Mouse (Mus musculus): Measurements from ENCODE around the gene Tff1. TPM values are rescaled to one million over a fixed set of nuclear protein-coding genes. Genes with fewer than 3 reads are reported as not detected.

The Tff1 gene
- 1.1 and 2.2 TPM in 2 replicates for total RNA-seq (2012; rRNA removed)
- total RNA-seq (2014; rRNA removed), result 0.54 and 1.6 TPM in 2 replicates
- 0.44 TPM in 1 of 2 replicates, not detected in the other for polyA plus RNA-seq (2012; ENCODE audit: insufficient read length, low read depth)

- peaks cover 24% of the 10 kb centered on the region for H3K27me3 ChIP-seq (replicated peaks)
- dilution Hi-C loops (cut with MboI; ENCODE audit: extremely low pct_ligation_motif_present, extremely low pct_unique_long_range_greater_than_20kb, low sequenced_read_pairs) (no loop called here), in situ Hi-C loops (cut with MboI; ENCODE audit: low pct_ligation_motif_present, low pct_unique_long_range_greater_than_20kb, low sequenced_read_pairs) (no loop called here)
- H3K9me3 ChIP-seq (replicated peaks; ENCODE audit: low read length), result no peaks in the 10 kb centered on the region
- no peaks in the 10 kb centered on the region for H3K79me2 ChIP-seq (replicated peaks; ENCODE audit: control insufficient read depth, extremely low read depth, insufficient read depth, poor library complexity, severe bottlenecking)
- H3K4me2 ChIP-seq (ENCODE audit: insufficient read depth, low read depth, poor library complexity, severe bottlenecking), result peak within 1 kb of the TSS; percentile 37; the same call in 1 of the 2 replicates
- peaks cover 37 to 62% of the 10 kb centered on the region in 2 experiments for H3K4me1 ChIP-seq (ENCODE audit: control insufficient read depth in 1 of 2, insufficient read depth in 2 of 2)
- H3K27ac ChIP-seq (ENCODE audit: insufficient read depth, low read depth), result no peak within 1 kb of the TSS
- TF ChIP-seq TBP (conservative IDR thresholded peaks at IDR 0.05; ENCODE audit: low read depth, low read length), result no peak
- TF ChIP-seq MAX (IDR thresholded peaks at IDR 0.05; ENCODE audit: low read length), result no peak
- peak; percentile 75; the same call in 1 of the 2 replicates for TF ChIP-seq MEF2A (IDR thresholded peaks at IDR 0.05; ENCODE audit: borderline replicate concordance, low read depth, low read length)
- TF ChIP-seq IRF4 (IDR thresholded peaks at IDR 0.05; ENCODE audit: low read depth, low read length), result peak; percentile 99
- TF ChIP-seq TCF12 (IDR thresholded peaks at IDR 0.05; ENCODE audit: low read depth, low read length), result peak; percentile 68; the same call in 1 of the 2 replicates
- TF ChIP-seq PAX5 (IDR thresholded peaks at IDR 0.05; ENCODE audit: low read length), result no peak
- no peak for TF ChIP-seq E2F4 (IDR thresholded peaks at IDR 0.05; ENCODE audit: insufficient replicate concordance, low read depth, low read length)
- TF ChIP-seq EP300 (IDR thresholded peaks at IDR 0.05; ENCODE audit: low read length), result peak; percentile 92
- 0 out of 2 replicates have a peak, but pooled peaks have one; percentile 33 for TF ChIP-seq MAFK (IDR thresholded peaks at IDR 0.05; ENCODE audit: insufficient replicate concordance, low read length)
- TF ChIP-seq MYC (IDR thresholded peaks at IDR 0.05; ENCODE audit: low read depth, low read length), result peak; percentile 17; the same call in 1 of the 2 replicates
- no peak for TF ChIP-seq CHD2 (IDR thresholded peaks at IDR 0.05; ENCODE audit: low read length)
- no peak for TF ChIP-seq ZNF384 (IDR thresholded peaks at IDR 0.05; ENCODE audit: low read depth, low read length)
- no peak for TF ChIP-seq POLR2A (IDR thresholded peaks at IDR 0.05; ENCODE audit: low read depth, low read length)
- TF ChIP-seq ZC3H11A (IDR thresholded peaks at IDR 0.05; ENCODE audit: low read depth, low read length), result no peak
- peak; percentile 88 for TF ChIP-seq JUND (conservative IDR thresholded peaks at IDR 0.05; ENCODE audit: low read depth, low read length)
- 0 out of 2 replicates have a peak, but pooled peaks have one; percentile 36 for TF ChIP-seq MAZ (IDR thresholded peaks at IDR 0.05; ENCODE audit: low read depth, low read length)
- no peak for TF ChIP-seq NELFE (IDR thresholded peaks at IDR 0.05; ENCODE audit: low read depth, low read length)
- TF ChIP-seq ZKSCAN1 (IDR thresholded peaks at IDR 0.05; ENCODE audit: borderline replicate concordance, low read depth, low read length), result no peak
- no peak for TF ChIP-seq NRF1 (IDR thresholded peaks at IDR 0.05; ENCODE audit: low read depth, low read length)
- no peak for TF ChIP-seq SMC3 (IDR thresholded peaks at IDR 0.05; ENCODE audit: low read depth, low read length)
- no peak for TF ChIP-seq ELF1 (IDR thresholded peaks at IDR 0.05; ENCODE audit: low read depth, low read length)
- TF ChIP-seq KAT2A (IDR thresholded peaks at IDR 0.05; ENCODE audit: insufficient replicate concordance, low read length), result no peak
- TF ChIP-seq HCFC1 (IDR thresholded peaks at IDR 0.05; ENCODE audit: low read depth, low read length), result no peak
- peak; percentile 56 for TF ChIP-seq SIN3A (IDR thresholded peaks at IDR 0.05; ENCODE audit: low read length)
- no peak for TF ChIP-seq UBTF (IDR thresholded peaks at IDR 0.05; ENCODE audit: low read depth, low read length)
- 0 out of 2 replicates have a peak, but pooled peaks have one; percentile 33 for TF ChIP-seq RCOR1 (conservative IDR thresholded peaks at IDR 0.05; ENCODE audit: low read depth, low read length)
- no peak for TF ChIP-seq ZMIZ1 (IDR thresholded peaks at IDR 0.05; ENCODE audit: low read depth, low read length)
- TF ChIP-seq CHD1 (IDR thresholded peaks at IDR 0.05; ENCODE audit: low read depth, low read length), result no peak
- TF ChIP-seq MXI1 (IDR thresholded peaks at IDR 0.05; ENCODE audit: low read depth, low read length), result no peak
- peak; percentile 81 for TF ChIP-seq BHLHE40 (IDR thresholded peaks at IDR 0.05; ENCODE audit: low read depth, low read length)
- TF ChIP-seq ETS1 (conservative IDR thresholded peaks at IDR 0.05; ENCODE audit: low read depth, low read length), result peak; percentile 97
- TF ChIP-seq RAD21 (IDR thresholded peaks at IDR 0.05; ENCODE audit: low read depth, low read length), result no peak
- no peak for TF ChIP-seq USF1 (IDR thresholded peaks at IDR 0.05; ENCODE audit: low read depth, low read length)
- no peak for TF ChIP-seq POLR2AphosphoS2 (IDR thresholded peaks at IDR 0.05; ENCODE audit: low read depth, low read length)
- TF ChIP-seq CTCF (conservative IDR thresholded peaks at IDR 0.05 in 1 of 2, IDR thresholded peaks at IDR 0.05 in 1 of 2; ENCODE audit: low read depth in 2 of 2, low read length in 2 of 2), result no peak
- TF ChIP-seq JUN (IDR thresholded peaks at IDR 0.05; ENCODE audit: insufficient read depth, low read depth, low read length), result peak; percentile 77
- TF ChIP-seq USF2 (conservative IDR thresholded peaks at IDR 0.05; ENCODE audit: low read depth, low read length), result no peak
- TF ChIP-seq GABPA (IDR thresholded peaks at IDR 0.05; ENCODE audit: insufficient replicate concordance, low read depth, low read length), result no peak
- no peak within 1 kb of the TSS for H3K9ac ChIP-seq (ENCODE audit: insufficient read depth, low read depth)
- H3K4me3 ChIP-seq (replicated peaks in 1 of 3; ENCODE audit: low read depth in 2 of 3, low read length in 2 of 3, poor library complexity in 1 of 3), result no peak within 1 kb of the TSS
- no peaks in the 10 kb centered on the region for H3K36me3 ChIP-seq (replicated peaks in 1 of 2; ENCODE audit: control insufficient read depth in 1 of 2, insufficient read depth in 1 of 2, low read length in 1 of 2)
- peak; percentile 80 for DNase-seq (ENCODE audit: extremely low read depth)
These were observed at the start of gene Tff1 for GRCm38 (mm10) chr17:31165127-31165526. TSS of gene Tff1 (minus strand) at chr17:31165277.
